Mouse (Mus musculus) heart, postnatal 0 days (tissue): ENCODE results near the gene RPS10-NUDT3.

Experiments used
- CTCF ChIP-seq: IDR thresholded peaks from 2 replicates; pipeline ENCODE4 v1.5.1; 2016; ENCODE audit warnings: antibody characterized with exemption, control low read depth, low read depth
- EP300 ChIP-seq: IDR thresholded peaks from 2 replicates; pipeline ENCODE4 v1.6.1; 2016; ENCODE audit warnings: antibody characterized with exemption, low read depth

GRCm38 (mm10) chr17:27609576-27609975 is 25.4 kb downstream of the RPS10-NUDT3 start:
- TF ChIP-seq CTCF (no peak), EP300 (no peak)
